Mouse (Mus musculus): ENCODE measurements around the gene Vim.
A peak's percentile ranks its signal among the peaks of the same experiment; 100 is the strongest.

The Vim gene

DNA sequence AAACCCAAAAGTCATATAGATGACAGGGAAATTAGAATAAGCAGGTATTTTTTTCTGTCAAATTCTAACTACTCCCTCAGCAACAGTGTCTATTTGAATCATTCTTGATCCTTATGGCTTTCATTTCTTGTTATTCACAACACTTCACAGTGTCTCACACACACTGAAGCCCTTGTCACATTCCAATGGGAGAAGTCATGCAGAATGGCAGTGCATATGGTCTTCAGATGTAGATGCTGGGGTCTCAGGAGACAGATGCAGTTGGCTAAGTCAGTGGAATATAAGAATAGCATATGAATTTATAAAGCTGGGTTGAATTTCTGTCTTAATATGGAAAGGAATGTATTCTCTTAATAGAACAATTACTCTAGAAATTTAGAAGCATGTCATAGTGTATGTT lies 17.5 kb upstream of the Vim start:
- TF ChIP-seq GATA4 (IDR thresholded peaks at IDR 0.05; ENCODE audit: insufficient replicate concordance, low read length), result no peak

DNA sequence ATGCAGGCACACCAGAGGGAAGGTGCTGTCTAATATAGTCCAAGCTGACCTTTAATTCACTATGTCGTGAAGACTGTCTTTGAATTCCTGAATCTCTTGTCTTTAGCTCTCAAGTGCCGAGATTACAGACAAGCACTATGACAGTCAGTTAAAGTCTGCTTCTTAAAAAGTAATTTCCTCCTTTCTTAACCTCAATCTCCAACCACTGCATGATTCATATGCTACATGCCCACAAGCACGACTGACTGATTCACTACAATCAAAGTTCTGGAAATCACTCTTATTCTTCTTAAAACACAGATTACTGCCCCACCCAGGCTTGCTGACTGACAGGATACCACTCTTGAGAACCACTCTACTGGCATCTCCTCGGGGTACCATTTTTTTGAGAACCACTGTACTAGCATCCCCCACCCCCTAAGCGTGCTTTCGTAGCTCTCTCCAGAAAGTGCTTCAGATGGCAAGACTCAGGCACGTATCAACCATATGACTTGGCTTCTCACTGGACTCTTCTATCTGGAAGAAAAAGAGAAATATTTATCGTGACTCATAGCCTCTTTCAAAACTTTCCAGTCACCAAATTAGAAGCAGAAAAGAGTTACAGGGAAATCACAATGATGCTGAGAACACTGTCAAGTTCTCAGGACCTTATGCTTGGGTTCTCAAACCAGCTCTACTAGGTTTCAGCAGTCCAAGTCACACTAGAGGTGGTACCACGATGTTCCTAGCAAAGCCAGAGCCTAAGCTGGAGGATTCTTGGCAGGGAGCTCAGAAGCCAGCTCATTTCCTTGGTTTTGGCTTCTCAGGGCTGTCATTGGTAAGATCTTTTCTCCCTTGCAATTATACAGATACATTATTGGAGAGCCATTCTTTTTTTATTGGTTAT lies 16.3 kb upstream of the Vim start:
- TF ChIP-seq GATA4 (IDR thresholded peaks at IDR 0.05; ENCODE audit: insufficient replicate concordance, low read length), result no peak

DNA sequence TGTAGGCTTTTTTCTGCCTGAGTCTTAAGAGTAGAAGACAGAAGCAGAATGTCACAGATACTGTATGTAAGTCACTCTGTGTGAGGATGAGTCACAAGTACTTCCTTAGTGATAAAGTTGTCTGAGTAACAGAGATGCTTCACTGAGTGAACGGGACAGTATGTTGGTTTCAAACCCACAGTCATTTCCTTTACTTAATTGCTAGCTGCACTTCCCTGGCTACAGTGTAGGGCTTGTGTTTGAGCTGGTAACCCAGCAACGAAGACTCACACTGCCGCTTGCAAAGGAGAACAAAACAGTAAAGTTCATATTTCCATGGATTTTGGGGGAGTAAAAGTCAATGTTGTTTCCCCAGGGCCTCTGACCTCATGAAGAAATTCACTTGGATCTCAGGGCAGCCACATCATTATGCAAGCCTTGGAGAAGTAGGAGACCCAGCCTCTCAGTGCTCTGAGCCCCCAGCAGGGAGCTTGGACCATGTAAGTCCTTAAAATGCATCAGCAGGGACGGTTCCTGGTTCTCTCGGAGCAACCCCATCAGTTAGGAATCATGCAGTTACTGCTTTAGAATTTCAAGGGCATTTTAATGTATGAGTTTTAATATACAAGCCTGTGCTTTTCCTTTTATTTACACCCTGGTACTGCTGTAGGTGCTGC lies 15.0 kb upstream of the Vim start:
- TF ChIP-seq GATA4 (IDR thresholded peaks at IDR 0.05; ENCODE audit: insufficient replicate concordance, low read length), result no peak

DNA sequence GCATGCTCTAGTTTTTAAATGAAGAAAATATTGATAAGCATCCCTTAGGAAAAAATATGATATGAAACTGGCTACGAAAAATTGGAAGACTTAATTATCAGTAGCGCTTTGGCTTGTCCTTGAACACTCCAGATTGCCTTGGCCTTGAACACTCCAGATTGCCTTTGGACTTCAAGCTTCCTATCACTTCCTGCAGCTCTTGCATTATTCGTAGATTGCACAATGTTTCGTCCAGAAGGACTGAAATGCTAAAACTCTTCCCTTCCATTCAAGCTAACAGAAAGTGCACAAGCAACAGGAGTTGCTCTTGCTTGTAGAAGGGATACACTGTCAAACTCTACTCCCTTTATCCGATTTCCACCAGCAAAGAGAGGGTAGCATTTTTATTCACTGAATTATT lies 14.4 kb upstream of the Vim start:
- 0 out of 2 replicates have a peak, but pooled peaks have one; percentile 26 for TF ChIP-seq GATA4 (IDR thresholded peaks at IDR 0.05; ENCODE audit: insufficient replicate concordance, low read length)

DNA sequence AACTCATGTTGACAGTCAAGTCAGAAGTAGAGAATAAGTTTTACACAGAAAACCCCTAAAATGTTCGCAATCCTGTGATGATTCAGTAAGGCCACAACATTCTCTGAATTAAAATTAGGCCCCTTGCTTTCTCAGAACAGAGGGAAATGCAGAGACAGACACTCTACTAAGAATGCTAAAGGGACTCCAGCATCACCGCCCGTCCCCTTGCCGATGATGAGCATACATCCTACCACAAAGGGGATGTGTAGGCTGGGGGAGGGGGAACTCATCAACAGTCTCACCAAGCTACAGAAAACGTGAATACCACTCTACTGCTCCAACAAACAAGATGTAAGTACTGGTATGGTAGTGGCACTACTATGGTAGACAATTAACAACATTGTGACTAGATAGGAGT lies 14.0 kb upstream of the Vim start:
- TF ChIP-seq GATA4 (IDR thresholded peaks at IDR 0.05; ENCODE audit: insufficient replicate concordance, low read length), result no peak

DNA sequence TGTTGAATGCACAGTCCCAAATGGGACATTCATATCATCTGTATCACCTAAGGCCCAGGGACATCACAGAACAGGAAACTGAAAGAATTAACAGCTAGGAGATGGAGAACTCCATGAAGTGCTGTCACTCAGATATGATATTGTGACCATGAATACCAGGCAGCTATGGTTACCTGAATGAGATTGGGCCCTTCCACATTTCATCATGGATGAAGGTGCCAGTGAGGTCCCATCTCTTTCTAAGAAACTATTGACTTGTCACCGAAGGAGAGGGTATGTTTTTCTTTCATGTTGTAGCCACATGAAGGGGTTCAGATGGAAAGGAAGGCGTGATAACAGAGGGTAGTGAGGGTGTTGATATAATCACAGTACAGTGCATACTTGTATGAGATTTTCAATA lies 13.3 kb upstream of the Vim start:
- TF ChIP-seq GATA4 (IDR thresholded peaks at IDR 0.05; ENCODE audit: insufficient replicate concordance, low read length), result no peak

DNA sequence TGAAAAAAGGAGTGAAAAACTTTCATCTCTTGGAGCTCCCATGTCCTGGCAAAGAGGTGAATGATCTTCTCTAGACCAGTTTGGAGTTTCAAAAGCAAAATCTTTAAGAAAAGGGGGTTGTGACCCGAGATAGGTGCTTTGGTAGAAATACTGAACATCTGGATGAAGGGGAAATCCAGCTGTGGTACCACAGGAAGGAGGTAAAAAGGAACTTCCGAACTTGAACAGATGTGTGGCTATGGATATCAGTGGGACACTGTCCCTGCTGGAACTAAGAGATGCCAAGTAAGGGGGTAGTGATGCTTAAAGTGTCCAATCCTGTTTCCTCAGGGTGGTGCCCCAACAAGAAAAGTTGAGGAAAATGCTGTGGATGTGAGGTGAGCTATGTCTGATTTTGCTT lies 3.6 kb upstream of the Vim start:
- no peak for TF ChIP-seq GATA4 (IDR thresholded peaks at IDR 0.05; ENCODE audit: insufficient replicate concordance, low read length)

DNA sequence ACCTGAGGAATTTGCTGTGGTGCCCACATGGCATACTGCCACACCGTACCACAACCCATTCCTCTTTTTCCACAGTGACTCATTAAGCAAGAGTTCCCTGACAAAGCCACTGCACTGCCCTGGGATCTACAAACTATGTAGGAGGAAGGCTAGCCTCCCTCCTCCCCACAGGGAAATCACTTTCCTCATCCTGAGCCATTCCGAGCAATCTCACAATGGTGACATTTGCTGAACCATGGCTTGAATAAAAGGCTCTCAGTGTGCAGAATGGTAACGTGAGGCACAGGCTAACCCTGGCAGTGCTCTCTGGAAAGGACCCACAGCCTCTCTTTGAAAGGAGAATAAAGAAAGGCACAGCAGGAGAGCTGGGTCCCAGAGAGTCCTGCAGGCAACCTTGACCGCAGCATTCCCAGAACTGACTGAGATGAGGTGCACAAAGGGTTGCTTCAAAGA lies 1.6 kb upstream of the Vim start:
- no peak for TF ChIP-seq GATA4 (IDR thresholded peaks at IDR 0.05; ENCODE audit: insufficient replicate concordance, low read length)

DNA sequence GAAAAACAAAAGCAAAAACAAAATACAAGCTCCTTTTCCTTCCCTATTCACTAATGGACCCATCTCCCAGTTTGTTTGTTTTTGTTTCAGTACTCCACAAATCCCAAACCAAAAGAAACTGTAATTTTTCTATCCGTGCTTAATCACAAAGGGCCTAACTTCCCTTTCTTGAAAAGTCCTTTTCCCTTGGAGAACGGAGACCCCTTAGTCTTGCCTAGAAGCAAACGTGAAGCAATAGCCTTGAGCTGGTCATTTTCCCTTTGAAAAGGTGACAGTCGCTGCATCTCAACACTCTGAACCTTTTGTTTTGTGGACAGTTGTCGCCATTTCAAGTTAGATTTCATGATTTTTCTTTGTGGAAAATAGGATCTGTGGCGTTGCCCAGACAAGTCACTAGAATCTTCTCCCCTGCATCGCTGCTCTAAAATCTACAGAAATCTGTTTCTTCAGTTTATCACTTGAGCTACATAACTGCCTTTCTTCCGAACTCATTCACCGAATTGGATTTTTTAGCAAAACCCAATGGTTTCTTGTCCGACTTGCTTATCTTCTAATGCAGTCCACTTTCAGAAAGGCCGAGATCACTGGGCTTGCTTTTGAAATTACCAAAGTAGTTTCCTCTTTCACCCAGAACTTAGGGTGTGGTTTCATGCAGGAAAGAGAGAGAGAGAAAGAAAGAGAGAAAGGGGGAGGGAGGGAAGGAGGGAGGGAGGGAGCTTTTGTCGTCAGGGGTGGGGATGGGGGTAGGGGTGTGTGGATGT lies 900 bp upstream of the Vim start:
- no peak for TF ChIP-seq GATA4 (IDR thresholded peaks at IDR 0.05; ENCODE audit: insufficient replicate concordance, low read length)

DNA sequence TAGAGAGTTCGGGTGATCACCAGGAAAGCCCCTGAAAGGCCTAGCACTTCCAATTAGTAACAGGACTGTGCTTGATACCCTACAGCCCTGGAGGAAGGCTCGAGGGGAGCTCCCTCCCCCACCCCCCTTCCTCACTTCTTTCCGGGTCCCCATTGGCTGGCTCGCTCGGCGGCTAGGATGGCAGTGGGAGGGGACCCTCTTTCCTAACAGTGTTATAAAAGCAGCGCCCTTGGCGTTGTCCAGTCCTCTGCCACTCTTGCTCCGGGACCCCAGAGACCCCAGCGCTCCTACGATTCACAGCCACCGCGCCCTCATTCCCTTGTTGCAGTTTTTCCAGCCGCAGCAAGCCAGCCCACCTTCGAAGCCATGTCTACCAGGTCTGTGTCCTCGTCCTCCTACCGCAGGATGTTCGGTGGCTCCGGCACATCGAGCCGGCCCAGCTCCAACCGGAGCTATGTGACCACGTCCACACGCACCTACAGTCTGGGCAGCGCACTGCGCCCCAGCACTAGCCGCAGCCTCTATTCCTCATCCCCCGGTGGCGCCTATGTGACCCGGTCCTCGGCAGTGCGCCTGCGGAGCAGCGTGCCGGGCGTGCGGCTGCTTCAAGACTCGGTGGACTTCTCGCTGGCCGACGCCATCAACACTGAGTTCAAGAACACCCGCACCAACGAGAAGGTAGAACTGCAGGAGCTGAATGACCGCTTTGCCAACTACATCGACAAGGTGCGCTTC lies 506 bp downstream of the Vim start:
- no peak for TF ChIP-seq GATA4 (IDR thresholded peaks at IDR 0.05; ENCODE audit: insufficient replicate concordance, low read length)

DNA sequence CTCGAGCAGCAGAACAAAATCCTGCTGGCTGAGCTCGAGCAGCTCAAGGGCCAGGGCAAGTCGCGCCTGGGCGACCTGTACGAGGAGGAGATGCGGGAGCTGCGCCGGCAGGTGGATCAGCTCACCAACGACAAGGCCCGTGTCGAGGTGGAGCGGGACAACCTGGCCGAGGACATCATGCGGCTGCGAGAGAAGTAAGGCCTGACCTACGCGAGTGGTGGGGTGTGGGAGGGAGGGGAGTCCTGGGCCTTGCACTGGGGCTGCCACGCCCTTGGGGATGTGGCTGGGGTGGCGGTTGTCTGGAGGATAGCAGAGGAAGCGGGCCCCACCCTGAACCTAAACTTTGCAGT lies 1.0 kb downstream of the Vim start:
- TF ChIP-seq GATA4 (IDR thresholded peaks at IDR 0.05; ENCODE audit: insufficient replicate concordance, low read length), result no peak

DNA sequence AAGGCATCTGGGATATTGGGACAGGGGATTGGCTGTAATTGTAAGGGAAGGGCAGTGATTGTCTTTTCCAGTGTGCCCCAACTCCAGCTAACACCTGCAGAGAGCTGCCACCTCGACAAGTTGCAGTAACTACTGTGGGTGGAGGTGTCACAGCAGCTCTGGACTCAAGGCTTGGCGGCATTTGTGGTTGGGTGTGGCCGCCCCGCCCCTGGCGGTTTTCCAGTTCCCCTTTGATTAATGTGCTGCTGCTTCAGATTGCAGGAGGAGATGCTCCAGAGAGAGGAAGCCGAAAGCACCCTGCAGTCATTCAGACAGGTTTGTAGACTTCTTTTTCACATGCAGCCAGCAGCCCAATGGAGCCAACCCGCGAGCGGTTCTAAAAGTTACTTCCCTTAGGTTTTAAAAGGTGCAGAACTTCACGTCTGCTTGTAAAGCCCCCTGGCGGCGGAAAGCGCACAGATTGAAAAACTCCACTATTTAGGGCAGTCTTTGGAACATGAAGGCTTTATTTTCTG lies 1.6 kb downstream of the Vim start:
- no peak for TF ChIP-seq GATA4 (IDR thresholded peaks at IDR 0.05; ENCODE audit: insufficient replicate concordance, low read length)

DNA sequence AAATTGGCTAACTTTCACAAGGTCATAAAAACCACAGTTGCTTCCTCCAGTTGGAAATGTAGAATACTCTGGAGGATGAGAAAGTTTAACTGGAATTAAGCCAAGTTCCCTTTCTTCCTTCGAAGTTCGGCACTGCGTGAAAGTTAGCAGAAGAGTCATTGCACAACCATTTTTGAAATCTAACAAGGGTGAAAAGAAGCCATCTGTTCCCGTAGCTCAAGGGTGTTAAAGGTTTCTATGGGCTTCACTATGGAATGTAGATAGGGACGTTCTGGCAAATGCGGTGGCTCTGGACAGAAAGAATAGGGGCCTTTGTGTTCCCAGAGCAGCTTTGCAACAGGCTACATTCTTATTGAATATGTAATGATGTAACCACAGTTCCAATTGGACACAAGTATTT lies 2.2 kb downstream of the Vim start:
- TF ChIP-seq GATA4 (IDR thresholded peaks at IDR 0.05; ENCODE audit: insufficient replicate concordance, low read length), result no peak

DNA sequence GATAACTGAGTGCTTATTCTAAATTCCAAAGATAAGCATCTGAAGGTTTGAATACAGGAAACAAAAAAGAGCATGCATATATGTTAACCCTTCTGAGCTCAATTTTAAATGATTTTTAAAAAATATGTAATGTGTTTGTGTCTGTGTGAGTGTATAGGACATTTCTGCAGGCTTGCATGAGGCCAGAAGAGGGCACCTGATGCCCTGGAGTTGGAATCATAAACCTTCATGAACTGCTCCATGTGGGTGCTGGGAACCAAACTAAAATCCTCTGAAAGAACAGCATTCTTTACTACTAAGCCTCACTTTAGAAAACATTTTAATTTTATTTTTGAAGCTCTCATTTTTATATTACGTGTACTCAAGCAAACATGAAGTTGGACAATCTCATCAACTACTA lies 3.7 kb downstream of the Vim start:
- TF ChIP-seq GATA4 (IDR thresholded peaks at IDR 0.05; ENCODE audit: insufficient replicate concordance, low read length), result no peak
